In the genomic region with DNA sequence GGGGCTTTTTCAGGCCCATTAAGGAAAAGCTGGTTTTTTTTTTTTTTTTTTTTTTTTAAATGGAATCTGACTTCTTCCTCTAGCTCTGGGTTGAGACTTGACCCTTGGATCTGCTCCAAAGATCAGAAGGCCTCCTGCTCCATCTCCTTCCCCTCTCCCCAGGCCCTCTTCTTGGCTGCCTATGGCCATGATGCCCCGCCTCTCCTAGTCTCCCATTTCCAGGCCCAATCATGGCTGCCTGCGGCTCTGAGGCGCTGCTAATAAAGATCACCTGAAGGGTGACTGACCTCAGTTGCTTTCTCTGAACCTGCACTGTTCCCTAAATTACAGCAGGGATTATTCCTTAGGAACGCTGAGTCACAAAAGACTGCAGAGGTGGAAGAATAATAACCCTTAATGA, we compare ENCODE assay signal across 35 mouse cellular contexts. TPM values are rescaled to one million over a fixed set of nuclear protein-coding genes. Genes with fewer than 3 reads are reported as not detected.
DNase-seq lines count a peak whose midpoint lies in the region; ATAC-seq and TF ChIP-seq lines count a peak whose summit lies in the region.
"Had no signal": no experiment of that assay in that cellular context is flagged by ENCODE, and none has a peak within 500 bp of the region (broad histone marks: within the 10 kb centered on the region; RNA-seq: fewer than 3 reads in every experiment).

No protein-coding gene starts in this region.

- H3K36me3 ChIP-seq in kidney, embryonic 15.5 days: no peaks in the 10 kb centered on the region
- H3K36me3 ChIP-seq in intestine, embryonic 15.5 days: no peaks in the 10 kb centered on the region
- H3K36me3 ChIP-seq: embryonic facial prominence, embryonic 12.5 days; embryonic facial prominence, embryonic 15.5 days; heart, embryonic 10.5 days; heart, embryonic 13.5 days; hindbrain, embryonic 12.5 days; hindbrain, embryonic 15.5 days had no signal

- H3K4me1 ChIP-seq in kidney, embryonic 15.5 days: peaks cover 8% of the 10 kb centered on the region; the same call in 1 of the 2 replicates
- H3K4me1 ChIP-seq in intestine, embryonic 15.5 days (replicated peaks): no peaks in the 10 kb centered on the region
- H3K4me1 ChIP-seq: embryonic facial prominence, embryonic 12.5 days; embryonic facial prominence, embryonic 15.5 days; heart, embryonic 10.5 days; hindbrain, embryonic 12.5 days; hindbrain, embryonic 15.5 days had no signal

- H3K27me3 ChIP-seq in kidney, embryonic 15.5 days: no peaks in the 10 kb centered on the region
- no peaks in the 10 kb centered on the region for H3K27me3 ChIP-seq in intestine, embryonic 15.5 days (replicated peaks)
- H3K27me3 ChIP-seq: embryonic facial prominence, embryonic 12.5 days; embryonic facial prominence, embryonic 15.5 days; heart, embryonic 13.5 days; hindbrain, embryonic 12.5 days; hindbrain, embryonic 15.5 days had no signal

- no peak for DNase-seq in kidney, postnatal 25 days
- no peak for DNase-seq in layer of hippocampus, adult 2 months (ENCODE audit: low spot score in 2 of 2)
- DNase-seq in layer of hippocampus, postnatal 10 days (ENCODE audit: low spot score in 2 of 2): no peak
- no peak for DNase-seq in gastrocnemius, adult 18-20 months (ENCODE audit: low spot score)
- no peak for DNase-seq in retina, embryonic 14.5 days (ENCODE audit: low spot score)
- DNase-seq: adrenal gland, adult 8-10 months; adrenal gland, postnatal 25 days; cerebellum, adult 11 months; cerebellum, adult 2 months; cerebellum, adult 9-11 months; cerebellum, postnatal 25 days; forebrain, postnatal 0 days; gastrocnemius, postnatal 25 days; heart, adult 2 months; heart, postnatal 14 days had no signal

- no peaks in the 10 kb centered on the region for H3K9me3 ChIP-seq in kidney, embryonic 15.5 days (replicated peaks)
- no peaks in the 10 kb centered on the region for H3K9me3 ChIP-seq in intestine, embryonic 15.5 days
- H3K9me3 ChIP-seq: embryonic facial prominence, embryonic 12.5 days; embryonic facial prominence, embryonic 15.5 days; heart, embryonic 10.5 days; heart, embryonic 13.5 days; hindbrain, embryonic 12.5 days; hindbrain, embryonic 15.5 days had no signal

- 0 out of 2 replicates have a peak overlapping the region, but pooled peaks have one; percentile 9 for H3K27ac ChIP-seq in kidney, embryonic 15.5 days
- H3K27ac ChIP-seq in layer of hippocampus, adult 2 months: peak overlapping the region; percentile 68; the same call in 1 of the 2 replicates
- H3K27ac ChIP-seq in intestine, embryonic 15.5 days: no peak overlapping the region
- H3K27ac ChIP-seq: embryonic facial prominence, embryonic 12.5 days; embryonic facial prominence, embryonic 15.5 days; heart, adult 2 months; heart, embryonic 10.5 days; heart, embryonic 13.5 days; hindbrain, embryonic 12.5 days; hindbrain, embryonic 15.5 days had no signal

- ATAC-seq in kidney, embryonic 15.5 days (replicated peaks; ENCODE audit: low FRiP score): peak; percentile 80
- ATAC-seq in intestine, embryonic 15.5 days: peak; percentile 64
- ATAC-seq: activated CD4-positive, CD25-positive, alpha-beta regulatory T cell, adult 4 months; CD4-positive, CD25-positive, alpha-beta regulatory T cell, adult 4 months had no signal

- no peak overlapping the region for H3K9ac ChIP-seq in kidney, embryonic 15.5 days
- H3K9ac ChIP-seq in intestine, embryonic 15.5 days: no peak overlapping the region
- H3K9ac ChIP-seq: embryonic facial prominence, embryonic 12.5 days; embryonic facial prominence, embryonic 15.5 days; forebrain, postnatal 0 days; heart, embryonic 13.5 days; hindbrain, embryonic 12.5 days; hindbrain, embryonic 15.5 days had no signal

- TF ChIP-seq CTCF in layer of hippocampus, adult 2 months (conservative IDR thresholded peaks at IDR 0.05): no peak

- H3K4me3 ChIP-seq in kidney, embryonic 15.5 days (replicated peaks): no peak overlapping the region
- H3K4me3 ChIP-seq in layer of hippocampus, adult 2 months: no peak overlapping the region
- no peak overlapping the region for H3K4me3 ChIP-seq in intestine, embryonic 15.5 days (replicated peaks)
- H3K4me3 ChIP-seq: embryonic facial prominence, embryonic 12.5 days; embryonic facial prominence, embryonic 15.5 days; heart, adult 2 months; heart, embryonic 10.5 days; heart, embryonic 13.5 days; hindbrain, embryonic 12.5 days; hindbrain, embryonic 15.5 days had no signal

- H3K4me2 ChIP-seq in kidney, embryonic 15.5 days: no peak overlapping the region
- H3K4me2 ChIP-seq in intestine, embryonic 15.5 days (replicated peaks): no peak overlapping the region
- H3K4me2 ChIP-seq: embryonic facial prominence, embryonic 12.5 days; embryonic facial prominence, embryonic 15.5 days; heart, embryonic 13.5 days; hindbrain, embryonic 12.5 days; hindbrain, embryonic 15.5 days had no signal

- 50% methylated on average over 4 of the region's 4 CpGs for WGBS in kidney, embryonic 15.5 days
- WGBS in intestine, embryonic 15.5 days: 71% methylated on average over 4 of the region's 4 CpGs

RNA-seq across cellular contexts. Expression of a gene that starts 11.8 kb away (rescaled TPM):
- not detected in 2 replicates for polyA plus RNA-seq in kidney, embryonic 15.5 days (2015; fragmentation: Nextera tagmentation; extraction: Ambion mirVana)
- total RNA-seq in layer of hippocampus, adult 2 months (2021): under 1 TPM in 1 of 2 experiments, not detected in 1; 0.51 TPM
- not detected for total RNA-seq in layer of hippocampus, postnatal 10 days (2021)
- not detected in 2 replicates for polyA plus RNA-seq in intestine, embryonic 15.5 days (2015; fragmentation: Nextera tagmentation; extraction: Ambion mirVana)
- total RNA-seq in gastrocnemius, adult 18-20 months (2021): not detected
- total RNA-seq: adrenal gland, adult 8-10 months; adrenal gland, postnatal 25 days; common myeloid progenitor, adult 5-6 weeks; ES-E14; forebrain, postnatal 0 days; gastrocnemius, adult 8-10 months; gastrocnemius, postnatal 25 days; heart, adult 2 months; heart, postnatal 14 days; hematopoietic stem cell, adult 5-6 weeks had no signal
- polyA plus RNA-seq: activated CD4-positive, CD25-positive, alpha-beta regulatory T cell, adult 4 months; C2C12; CD4-positive, CD25-positive, alpha-beta regulatory T cell, adult 4 months; cerebellum, adult 2 months; embryonic facial prominence, embryonic 12.5 days; embryonic facial prominence, embryonic 15.5 days; forebrain, embryonic 11.5 days; forebrain, embryonic 14.5 days; forebrain, postnatal 0 days; frontal cortex, adult 2 months; gonadal fat pad, adult 2 months; heart, adult 2 months; heart, embryonic 10.5 days; heart, embryonic 13.5 days; heart, embryonic 16.5 days; hindbrain, embryonic 12.5 days; hindbrain, embryonic 15.5 days had no signal

RNA-seq across cellular contexts. Expression of a gene that starts 25.1 kb away (rescaled TPM):
- polyA plus RNA-seq in kidney, embryonic 15.5 days (2015; fragmentation: Nextera tagmentation; extraction: Ambion mirVana): not detected in 2 replicates
- total RNA-seq in layer of hippocampus, adult 2 months (2021): not detected
- total RNA-seq in layer of hippocampus, postnatal 10 days (2021): not detected
- not detected in 2 replicates for polyA plus RNA-seq in intestine, embryonic 15.5 days (2015; fragmentation: Nextera tagmentation; extraction: Ambion mirVana)
- total RNA-seq in gastrocnemius, adult 18-20 months (2021): not detected
- total RNA-seq: adrenal gland, adult 8-10 months; adrenal gland, postnatal 25 days; common myeloid progenitor, adult 5-6 weeks; ES-E14; forebrain, postnatal 0 days; gastrocnemius, adult 8-10 months; gastrocnemius, postnatal 25 days; heart, adult 2 months; heart, postnatal 14 days; hematopoietic stem cell, adult 5-6 weeks had no signal
- polyA plus RNA-seq: activated CD4-positive, CD25-positive, alpha-beta regulatory T cell, adult 4 months; CD4-positive, CD25-positive, alpha-beta regulatory T cell, adult 4 months; cerebellum, adult 2 months; embryonic facial prominence, embryonic 12.5 days; forebrain, embryonic 11.5 days; forebrain, embryonic 14.5 days; forebrain, postnatal 0 days; frontal cortex, adult 2 months; gonadal fat pad, adult 2 months; heart, adult 2 months; heart, embryonic 10.5 days; heart, embryonic 13.5 days; heart, embryonic 16.5 days; hindbrain, embryonic 12.5 days; hindbrain, embryonic 15.5 days had no signal

RNA-seq across cellular contexts. Expression of a gene that starts 27.3 kb away (rescaled TPM):
- polyA plus RNA-seq in kidney, embryonic 15.5 days (2015; fragmentation: Nextera tagmentation; extraction: Ambion mirVana): 0.17 and 1.00 TPM in 2 replicates
- total RNA-seq in layer of hippocampus, adult 2 months (2021): 1 to 10 TPM; 3.4 to 4.8 TPM
- total RNA-seq in layer of hippocampus, postnatal 10 days (2021): 1 to 10 TPM in 1 of 2 experiments, under 1 TPM in 1; 0.91 to 1.2 TPM
- 27.9 and 88.1 TPM in 2 replicates for polyA plus RNA-seq in intestine, embryonic 15.5 days (2015; fragmentation: Nextera tagmentation; extraction: Ambion mirVana)
- under 1 TPM in 1 of 2 experiments, not detected in 1; 0.39 TPM for total RNA-seq in gastrocnemius, adult 18-20 months (2021)
- total RNA-seq: adrenal gland, postnatal 25 days; common myeloid progenitor, adult 5-6 weeks; ES-E14; forebrain, postnatal 0 days; gastrocnemius, adult 8-10 months; gastrocnemius, postnatal 25 days; heart, postnatal 14 days; hematopoietic stem cell, adult 5-6 weeks had no signal
- polyA plus RNA-seq: activated CD4-positive, CD25-positive, alpha-beta regulatory T cell, adult 4 months; C2C12; CD4-positive, CD25-positive, alpha-beta regulatory T cell, adult 4 months; embryonic facial prominence, embryonic 12.5 days; forebrain, embryonic 11.5 days; heart, embryonic 10.5 days; hindbrain, embryonic 12.5 days had no signal

RNA-seq across cellular contexts. Expression of a gene that starts 29.3 kb away (rescaled TPM):
- polyA plus RNA-seq in kidney, embryonic 15.5 days (2015; fragmentation: Nextera tagmentation; extraction: Ambion mirVana): not detected in 2 replicates
- not detected for total RNA-seq in layer of hippocampus, adult 2 months (2021)
- total RNA-seq in layer of hippocampus, postnatal 10 days (2021): not detected
- not detected in 2 replicates for polyA plus RNA-seq in intestine, embryonic 15.5 days (2015; fragmentation: Nextera tagmentation; extraction: Ambion mirVana)
- total RNA-seq in gastrocnemius, adult 18-20 months (2021): not detected
- total RNA-seq: adrenal gland, adult 8-10 months; adrenal gland, postnatal 25 days; common myeloid progenitor, adult 5-6 weeks; ES-E14; forebrain, postnatal 0 days; gastrocnemius, adult 8-10 months; gastrocnemius, postnatal 25 days; heart, adult 2 months; heart, postnatal 14 days; hematopoietic stem cell, adult 5-6 weeks had no signal
- polyA plus RNA-seq: activated CD4-positive, CD25-positive, alpha-beta regulatory T cell, adult 4 months; C2C12; CD4-positive, CD25-positive, alpha-beta regulatory T cell, adult 4 months; cerebellum, adult 2 months; embryonic facial prominence, embryonic 12.5 days; embryonic facial prominence, embryonic 15.5 days; forebrain, embryonic 11.5 days; forebrain, embryonic 14.5 days; forebrain, postnatal 0 days; frontal cortex, adult 2 months; gonadal fat pad, adult 2 months; heart, adult 2 months; heart, embryonic 10.5 days; heart, embryonic 13.5 days; heart, embryonic 16.5 days; hindbrain, embryonic 12.5 days; hindbrain, embryonic 15.5 days had no signal

RNA-seq across cellular contexts. Expression of a gene that starts 50.1 kb away (rescaled TPM):
- polyA plus RNA-seq in kidney, embryonic 15.5 days (2015; fragmentation: Nextera tagmentation; extraction: Ambion mirVana): 0.52 and 1.3 TPM in 2 replicates
- not detected for total RNA-seq in layer of hippocampus, adult 2 months (2021)
- under 1 TPM; 0.31 to 0.34 TPM for total RNA-seq in layer of hippocampus, postnatal 10 days (2021)
- polyA plus RNA-seq in intestine, embryonic 15.5 days (2015; fragmentation: Nextera tagmentation; extraction: Ambion mirVana): 1.3 and 2.0 TPM in 2 replicates
- total RNA-seq in gastrocnemius, adult 18-20 months (2021): under 1 TPM in 1 of 2 experiments, not detected in 1; 0.21 TPM
- total RNA-seq: ES-E14; gastrocnemius, adult 8-10 months; gastrocnemius, postnatal 25 days had no signal
- polyA plus RNA-seq: C2C12; forebrain, embryonic 11.5 days had no signal
